ENCODE assay signal across 9 mouse cellular contexts in the genomic region with DNA sequence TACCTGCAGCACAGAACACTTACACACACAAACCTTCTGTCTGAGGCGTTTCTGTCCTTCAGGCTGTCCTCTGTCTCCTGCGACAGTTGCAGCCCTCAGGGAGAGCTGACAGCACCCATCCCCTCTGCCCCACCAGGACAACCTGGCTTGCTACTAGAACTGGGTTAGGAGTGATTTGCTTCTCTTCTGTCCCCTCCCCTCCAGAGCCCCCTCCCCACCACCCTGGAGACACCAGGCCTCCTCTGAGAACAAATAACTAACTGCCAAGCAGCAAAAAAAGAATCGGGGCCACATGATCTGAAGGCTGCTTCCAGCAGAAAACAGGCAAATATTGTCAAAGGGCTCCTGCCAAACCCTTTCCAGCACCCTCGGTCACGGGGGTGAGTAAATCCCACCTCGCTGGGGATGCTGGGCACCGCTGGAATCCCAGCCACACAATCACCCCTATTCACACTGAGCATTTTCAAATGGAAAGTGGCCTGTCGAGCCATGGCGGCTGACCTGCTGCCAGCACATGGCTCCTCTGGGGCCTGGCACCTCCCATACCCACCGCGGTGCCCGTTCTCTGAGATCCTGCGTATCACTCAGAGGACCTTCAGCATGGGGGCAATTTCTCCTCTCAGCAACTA. TPM values are rescaled to one million over a fixed set of nuclear protein-coding genes. Genes with fewer than 3 reads are reported as not detected.
A peak's percentile ranks its signal among the peaks of the same experiment; 100 is the strongest.
DNase-seq lines count a peak whose midpoint lies in the region; ATAC-seq lines count a peak whose summit lies in the region.
"Had no signal": no experiment of that assay in that cellular context is flagged by ENCODE, and none has a peak within 500 bp of the region (broad histone marks: within the 10 kb centered on the region; RNA-seq: fewer than 3 reads in every experiment).

No protein-coding gene starts in this region.

- WGBS in forebrain, embryonic 16.5 days, result 32% methylated on average over 13 of the region's 13 CpGs
- 52% methylated on average over 13 of the region's 13 CpGs for WGBS in midbrain, embryonic 14.5 days

- peaks cover 11% of the 10 kb centered on the region for H3K4me1 ChIP-seq in forebrain, embryonic 16.5 days (replicated peaks; ENCODE audit: control insufficient read depth, insufficient read depth, low read length)
- H3K4me1 ChIP-seq in midbrain, embryonic 14.5 days (ENCODE audit: control insufficient read depth, insufficient read depth, low read length), result peaks cover 6% of the 10 kb centered on the region; the same call in 1 of the 2 replicates

- H3K27me3 ChIP-seq in forebrain, embryonic 16.5 days (replicated peaks; ENCODE audit: control insufficient read depth, insufficient read depth, low read length), result no peaks in the 10 kb centered on the region
- H3K27me3 ChIP-seq in midbrain, embryonic 14.5 days (ENCODE audit: control insufficient read depth, insufficient read depth, low read length), result no peaks in the 10 kb centered on the region

- intact Hi-C loops in gastrocnemius, postnatal 36 days (cut with DNase I), result no loop called here

- H3K36me3 ChIP-seq in forebrain, embryonic 16.5 days (ENCODE audit: control insufficient read depth, insufficient read depth), result no peaks in the 10 kb centered on the region
- H3K36me3 ChIP-seq in midbrain, embryonic 14.5 days (ENCODE audit: control insufficient read depth, insufficient read depth, low read length), result no peaks in the 10 kb centered on the region
- H3K36me3 ChIP-seq: G1E had no signal

- no peak overlapping the region for H3K27ac ChIP-seq in forebrain, embryonic 16.5 days (ENCODE audit: low read length)
- 0 out of 2 replicates have a peak overlapping the region, but pooled peaks have one; percentile 3 for H3K27ac ChIP-seq in midbrain, embryonic 14.5 days (replicated peaks; ENCODE audit: low read depth, low read length)

- DNase-seq in layer of hippocampus, adult 11-12 months (ENCODE audit: low spot score), result peak; percentile 18
- DNase-seq in layer of hippocampus, adult 9-10 months (ENCODE audit: low spot score), result no peak
- peak; percentile 14 for DNase-seq in cerebellum, adult 9-10 months
- DNase-seq in midbrain, embryonic 14.5 days, result peak; percentile 55
- DNase-seq in gastrocnemius, postnatal 36 days, result no peak
- no peak for DNase-seq in urinary bladder, adult 18-20 months (ENCODE audit: low spot score in 2 of 2)
- DNase-seq: gastrocnemius, postnatal 14 days had no signal

- H3K4me2 ChIP-seq in forebrain, embryonic 16.5 days (ENCODE audit: low read length), result no peak overlapping the region
- H3K4me2 ChIP-seq in midbrain, embryonic 14.5 days (ENCODE audit: low read length), result no peak overlapping the region

- peak; percentile 66 for ATAC-seq in forebrain, embryonic 16.5 days
- ATAC-seq in midbrain, embryonic 14.5 days (ENCODE audit: low FRiP score, low TSS enrichment), result peak; percentile 60

- H3K9me3 ChIP-seq in forebrain, embryonic 16.5 days (ENCODE audit: control insufficient read depth, low read length), result no peaks in the 10 kb centered on the region
- H3K9me3 ChIP-seq in midbrain, embryonic 14.5 days (ENCODE audit: control insufficient read depth, low read length), result no peaks in the 10 kb centered on the region
- H3K9me3 ChIP-seq: G1E had no signal

- no peak overlapping the region for H3K9ac ChIP-seq in forebrain, embryonic 16.5 days (replicated peaks; ENCODE audit: low read depth, low read length)
- H3K9ac ChIP-seq in midbrain, embryonic 14.5 days (replicated peaks; ENCODE audit: low read length), result no peak overlapping the region

- no peak overlapping the region for H3K4me3 ChIP-seq in forebrain, embryonic 16.5 days (replicated peaks; ENCODE audit: low read length)
- no peak overlapping the region for H3K4me3 ChIP-seq in midbrain, embryonic 14.5 days (replicated peaks; ENCODE audit: low read depth, low read length)

RNA-seq across cellular contexts. Expression of gene Rfx4, which starts 47.5 kb away (rescaled TPM):
- polyA plus RNA-seq in forebrain, embryonic 16.5 days (2015; fragmentation: Nextera tagmentation; extraction: Ambion mirVana), result 6.9 and 7.2 TPM in 2 replicates
- polyA plus RNA-seq in midbrain, embryonic 14.5 days (2014; fragmentation: Nextera tagmentation; extraction: Ambion mirVana), result 16.2 and 25.1 TPM in 2 replicates
- total RNA-seq in gastrocnemius, postnatal 36 days (2021), result not detected
- total RNA-seq: G1E had no signal
- polyA plus RNA-seq: G1E had no signal

Comparison
In these comparisons a context has a peak if more than half of its experiments do, and no peak if none do; other contexts are left out.
1. DNase-seq: peak in layer of hippocampus, adult 11-12 months (single experiment), cerebellum, adult 9-10 months (single experiment) and midbrain, embryonic 14.5 days (single experiment); none in layer of hippocampus, adult 9-10 months (single experiment), gastrocnemius, postnatal 36 days (0 of 2) and urinary bladder, adult 18-20 months (0 of 2).